Mouse (Mus musculus): Measurements from ENCODE around the gene Apeh.

GRCm38 (mm10) chr9:108138118-108138517 is 43.7 kb upstream of the Apeh start:
- TF ChIP-seq CTCF (IDR thresholded peaks at IDR 0.05; ENCODE audit: low read depth) (no peak), EP300 (IDR thresholded peaks at IDR 0.05; ENCODE audit: low read depth) (no peak)

Measured in liver, embryonic 14.5 days (tissue).